Mouse (Mus musculus) cerebellum, adult 2 months (tissue): ENCODE measurements around the gene Bnip3. TPM values are rescaled to one million over a fixed set of nuclear protein-coding genes. Genes with fewer than 3 reads are reported as not detected.

ENCODE experiments used
- DNase-seq, 2 experiments: peaks; one replicate each; pipeline ENCODE4 v3.0.0; 2021
- H3K27ac ChIP-seq: fragments of 200-500 bp; 2 replicates; pipeline ENCODE4 v1.5.1; 2012; ENCODE audit warnings: low read length, control low read depth, inconsistent platforms; ENCODE audit not compliant: insufficient read depth
- H3K27me3 ChIP-seq: fragments of 200-500 bp; 2 replicates; pipeline ENCODE4 v1.6.1; 2012; ENCODE audit warnings: inconsistent platforms, mild to moderate bottlenecking, low read length, moderate library complexity; ENCODE audit not compliant: control insufficient read depth, insufficient read depth
- H3K4me1 ChIP-seq: fragments of 200-500 bp; 2 replicates; pipeline ENCODE4 v1.6.1; 2011; ENCODE audit warnings: low read length; ENCODE audit not compliant: control insufficient read depth, insufficient read depth
- H3K4me3 ChIP-seq: fragments of 200-500 bp; replicated peaks from 2 replicates; pipeline ENCODE3; 2011; ENCODE audit warnings: mild to moderate bottlenecking, low read depth, low read length, control low read depth; ENCODE audit not compliant: insufficient read depth
- CTCF ChIP-seq: fragments of 200-500 bp; IDR thresholded peaks from 2 replicates; pipeline ENCODE4 v1.5.1; 2011; ENCODE audit warnings: low read depth, mild to moderate bottlenecking, control low read depth, low read length, moderate library complexity, borderline replicate concordance; ENCODE audit not compliant: insufficient read depth
- POLR2A ChIP-seq: fragments of 200-500 bp; IDR thresholded peaks from 2 replicates; pipeline ENCODE4 v1.6.1; 2011; ENCODE audit warnings: low read length, control low read depth, borderline replicate concordance; ENCODE audit not compliant: insufficient read depth
- WGBS: fragments of 180-500 bp; shearing (Covaris S2); methylation state at CpG from one replicate; pipeline ENCODE4 v1.1.7; 2018; 5-methylcytosine and 5-hydroxymethylcytosine counted together
- polyA plus RNA-seq: library from polyadenylated mRNA; depleted of rRNA; stranded (reverse); fragments of >200 nt; gene quantifications from 2 replicates; pipeline ENCODE4 v1.2.3, GENCODE M21; 2012

The Bnip3 gene
- polyA plus RNA-seq, 1 experiment = 101 TPM

GRCm38 (mm10) chr7:138940612-138941461 is 31.5 kb upstream of the Bnip3 start, which contains the start of gene Jakmip3:
Gene Jakmip3, plus strand, starts transcription at chr7:138940730.
- peak; percentile 82 to 84 for DNase-seq
- Histone ChIP-seq H3K27ac (peak within 1 kb of the TSS; percentile 91), H3K4me3 (peak within 1 kb of the TSS; percentile 75), H3K27me3 (no peaks in the 10 kb centered on the region), H3K4me1 (no peaks in the 10 kb centered on the region; the same call in 1 of the 2 replicates)
- TF ChIP-seq POLR2A = peak; percentile 46; the same call in 1 of the 2 replicates
- no peak for TF ChIP-seq CTCF
- WGBS = under 1% methylated on average over 78 of the region's 78 CpGs

- Histone ChIP-seq H3K27me3 (no peaks in the 10 kb centered on the region), H3K27ac (peak overlapping the region; percentile 91), H3K4me3 (peak overlapping the region; percentile 75), H3K4me1 (no peaks in the 10 kb centered on the region; the same call in 1 of the 2 replicates)
- peak; percentile 75 to 76 for DNase-seq
- TF ChIP-seq POLR2A = 0 out of 2 replicates have a peak, but pooled peaks have one; percentile 39
- TF ChIP-seq CTCF = no peak
- WGBS = under 1% methylated on average over 17 of the region's 17 CpGs
These were observed 30.9 kb upstream of the Bnip3 start for GRCm38 (mm10) chr7:138940256-138940611.

GRCm38 (mm10) chr7:138938991-138939390 is 29.7 kb upstream of the Bnip3 start:
- DNase-seq = no peak
- no peaks in the 10 kb centered on the region; the same call in 1 of the 2 replicates for H3K4me1 ChIP-seq
- H3K4me3 ChIP-seq = no peak overlapping the region
- 62% methylated on average over 7 of the region's 7 CpGs for WGBS
- no peak overlapping the region for H3K27ac ChIP-seq
- no peaks in the 10 kb centered on the region for H3K27me3 ChIP-seq
- TF ChIP-seq POLR2A = no peak
- no peak for TF ChIP-seq CTCF

GRCm38 (mm10) chr7:138934523-138934922 is 25.2 kb upstream of the Bnip3 start:
- no peak for DNase-seq
- TF ChIP-seq POLR2A (no peak), CTCF (no peak)
- Histone ChIP-seq H3K4me3 (no peak overlapping the region), H3K27ac (no peak overlapping the region), H3K4me1 (no peaks in the 10 kb centered on the region), H3K27me3 (no peaks in the 10 kb centered on the region)
- WGBS = 83% methylated on average over 3 of the region's 3 CpGs

- Histone ChIP-seq H3K27me3 (no peaks in the 10 kb centered on the region), H3K4me3 (no peak overlapping the region), H3K4me1 (no peaks in the 10 kb centered on the region), H3K27ac (no peak overlapping the region)
- TF ChIP-seq CTCF (no peak), POLR2A (no peak)
- WGBS = 26% methylated on average over 4 of the region's 4 CpGs
- no peak for DNase-seq
These were observed 19.1 kb upstream of the Bnip3 start for GRCm38 (mm10) chr7:138928456-138928855.

GRCm38 (mm10) chr7:138923756-138924425 is 14.6 kb upstream of the Bnip3 start:
- H3K27ac ChIP-seq = no peak overlapping the region
- TF ChIP-seq CTCF (peak; percentile 50; the same call in 1 of the 2 replicates), POLR2A (no peak)
- no peaks in the 10 kb centered on the region for H3K27me3 ChIP-seq
- peak in 1 of 2 experiments; percentile 28 for DNase-seq
- H3K4me3 ChIP-seq = no peak overlapping the region
- 0 out of 2 replicates have a peak, but pooled peaks cover 2% of the 10 kb centered on the region for H3K4me1 ChIP-seq
- WGBS = 24% methylated on average over 3 of the region's 3 CpGs

- Histone ChIP-seq H3K27me3 (no peaks in the 10 kb centered on the region), H3K27ac (no peak overlapping the region), H3K4me3 (no peak overlapping the region), H3K4me1 (0 out of 2 replicates have a peak, but pooled peaks cover 2% of the 10 kb centered on the region)
- no peak for TF ChIP-seq POLR2A
- no peak for TF ChIP-seq CTCF
- no peak for DNase-seq
- 87% methylated on average over 8 of the region's 8 CpGs for WGBS
These were observed 12.3 kb upstream of the Bnip3 start for GRCm38 (mm10) chr7:138921611-138922010.
